Mouse (Mus musculus): ENCODE measurements around the gene Fcgr2b. TPM values are rescaled to one million over a fixed set of nuclear protein-coding genes. Genes with fewer than 3 reads are reported as not detected.

Fcgr2b gene
- not detected in 2 replicates for polyA plus RNA-seq (2016; fragmentation: Nextera tagmentation; extraction: Ambion mirVana)

DNA sequence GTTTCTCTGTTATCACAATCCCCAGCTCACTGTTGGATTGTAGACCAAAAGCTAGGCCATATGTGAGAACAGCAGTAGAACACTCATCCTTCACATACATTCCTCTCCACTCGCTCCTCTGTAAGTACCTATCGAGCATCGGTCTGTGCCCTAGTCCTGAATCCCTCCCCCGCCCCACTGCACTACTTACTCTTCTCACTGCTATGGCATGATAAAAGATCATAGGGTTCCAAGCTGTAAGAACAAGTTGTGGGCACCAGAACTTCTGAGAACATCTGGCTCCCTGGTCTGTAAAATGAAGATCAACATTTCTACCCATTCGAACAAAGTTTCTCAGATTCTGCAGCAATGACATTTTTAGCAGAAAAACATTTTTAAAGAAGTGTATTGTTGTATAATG is at the start of gene Fcgr2b:
Fcgr2b (minus strand) TSS at position 101 of the 400 bp plus-strand sequence.
- Histone ChIP-seq H3K27me3 (replicated peaks; ENCODE audit: low read depth, poor library complexity, severe bottlenecking) (no peaks in the 10 kb centered on the region), H3K9me3 (no peaks in the 10 kb centered on the region), H3K27ac (replicated peaks) (no peak within 1 kb of the TSS), H3K36me3 (replicated peaks) (no peaks in the 10 kb centered on the region), H3K4me1 (no peaks in the 10 kb centered on the region), H3K4me3 (no peak within 1 kb of the TSS)
- WGBS: 86% methylated on average over 5 of the region's 5 CpGs
- DNase-seq (ENCODE audit: low spot score): no peak

DNA sequence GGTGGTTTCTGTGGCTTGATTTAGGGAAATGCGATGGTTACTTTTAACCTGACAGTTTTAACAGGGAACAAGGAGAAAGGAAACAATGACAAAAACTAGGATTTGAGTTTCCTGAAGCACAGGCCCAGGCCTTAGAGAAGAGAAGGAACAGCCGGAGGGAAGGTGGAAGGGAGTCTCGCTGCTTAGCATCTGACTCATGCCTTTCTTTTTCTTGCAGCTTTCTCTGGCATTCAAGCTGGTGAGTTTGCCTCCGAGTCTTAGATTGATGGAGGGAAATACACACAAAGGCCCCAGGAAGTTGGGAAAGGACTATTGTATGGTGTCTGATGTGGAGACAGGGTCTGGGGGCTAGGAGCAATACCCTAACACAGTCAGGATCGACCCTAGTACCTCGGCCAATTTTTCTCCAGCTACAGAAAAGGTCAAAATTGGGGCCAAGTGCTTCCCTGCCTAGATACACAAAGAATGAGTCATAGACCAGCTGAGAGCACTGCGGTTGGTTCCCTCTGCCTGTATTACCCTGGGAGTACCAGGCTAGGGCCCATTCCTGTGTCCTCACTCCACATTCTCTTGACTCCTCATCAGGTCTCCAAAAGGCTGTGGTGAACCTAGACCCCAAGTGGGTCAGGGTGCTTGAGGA is 43.1 kb upstream of the Fcgr2b start:
- H3K27me3 ChIP-seq (replicated peaks; ENCODE audit: low read depth, poor library complexity, severe bottlenecking): no peaks in the 10 kb centered on the region
- H3K4me1 ChIP-seq: no peaks in the 10 kb centered on the region
- no peak overlapping the region for H3K4me3 ChIP-seq
- no peaks in the 10 kb centered on the region for H3K36me3 ChIP-seq (replicated peaks)
- 86% methylated on average over 7 of the region's 7 CpGs for WGBS
- DNase-seq (ENCODE audit: low spot score): no peak
- H3K9me3 ChIP-seq: no peaks in the 10 kb centered on the region
- no peak overlapping the region for H3K27ac ChIP-seq (replicated peaks)

DNA sequence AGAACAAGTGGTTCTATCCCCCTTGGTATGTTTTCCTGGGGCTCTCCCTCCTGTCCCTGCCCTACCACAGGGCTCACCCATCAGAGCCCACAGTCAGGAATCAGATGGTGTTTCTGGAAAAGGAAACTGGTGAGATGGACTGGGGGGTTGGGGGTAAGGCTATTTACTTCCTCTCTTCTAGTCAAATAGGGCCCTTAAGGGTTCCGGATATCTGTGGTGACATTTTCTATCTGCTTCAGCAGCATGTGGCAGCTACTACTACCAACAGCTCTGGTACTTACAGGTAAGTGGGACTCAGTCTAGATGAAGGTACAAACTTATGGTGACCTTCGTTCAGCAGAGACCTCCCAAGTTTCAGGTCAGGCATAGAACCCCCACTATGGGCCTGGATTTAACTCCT is 42.4 kb upstream of the Fcgr2b start, which contains the start of gene Fcgr4:
Fcgr4 (plus strand) TSS at position 184 of the 400 bp plus-strand sequence.
- Histone ChIP-seq H3K36me3 (replicated peaks) (no peaks in the 10 kb centered on the region), H3K4me3 (no peak within 1 kb of the TSS), H3K4me1 (no peaks in the 10 kb centered on the region), H3K9me3 (no peaks in the 10 kb centered on the region), H3K27me3 (replicated peaks; ENCODE audit: low read depth, poor library complexity, severe bottlenecking) (no peaks in the 10 kb centered on the region), H3K27ac (replicated peaks) (no peak within 1 kb of the TSS)
- 77% methylated on average over 2 of the region's 2 CpGs for WGBS
- no peak for DNase-seq (ENCODE audit: low spot score)

DNA sequence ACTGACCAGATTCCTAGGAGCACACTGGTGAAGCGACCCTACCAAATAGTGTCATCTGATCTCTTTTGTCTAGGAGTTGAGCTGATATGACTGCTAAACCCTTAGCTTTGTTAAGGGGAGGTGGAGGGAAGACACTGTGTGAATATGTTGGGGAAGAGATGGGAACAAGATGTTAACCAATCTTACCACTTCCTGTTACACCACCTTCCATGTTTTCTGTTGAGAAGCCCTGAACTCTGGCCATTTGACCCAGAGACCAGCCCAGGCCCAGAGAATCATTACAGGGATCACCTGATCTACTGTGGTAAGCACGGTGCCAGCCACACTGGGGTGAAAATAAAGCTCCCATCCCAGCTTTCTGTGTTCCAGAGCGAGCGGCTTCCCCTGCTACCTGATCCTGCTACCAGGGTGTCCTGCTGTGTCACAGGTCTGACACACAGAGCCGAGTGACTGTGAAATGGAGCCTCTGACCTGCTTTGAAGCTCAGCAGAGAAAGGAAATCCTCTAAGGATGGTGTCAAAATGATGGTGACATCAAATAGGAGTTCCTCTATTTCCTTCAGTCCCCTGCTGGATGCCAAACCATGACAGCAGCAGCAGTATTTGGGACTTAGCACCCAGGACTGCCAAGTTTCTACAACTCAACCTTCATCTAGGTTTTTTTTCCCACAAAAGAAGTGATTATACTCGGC is 41.3 kb upstream of the Fcgr2b start:
- no peak for DNase-seq (ENCODE audit: low spot score)
- Histone ChIP-seq H3K36me3 (replicated peaks) (no peaks in the 10 kb centered on the region), H3K4me1 (no peaks in the 10 kb centered on the region), H3K27me3 (replicated peaks; ENCODE audit: low read depth, poor library complexity, severe bottlenecking) (no peaks in the 10 kb centered on the region), H3K4me3 (no peak overlapping the region), H3K9me3 (no peaks in the 10 kb centered on the region), H3K27ac (replicated peaks) (no peak overlapping the region)
- 54% methylated on average over 6 of the region's 6 CpGs for WGBS

DNA sequence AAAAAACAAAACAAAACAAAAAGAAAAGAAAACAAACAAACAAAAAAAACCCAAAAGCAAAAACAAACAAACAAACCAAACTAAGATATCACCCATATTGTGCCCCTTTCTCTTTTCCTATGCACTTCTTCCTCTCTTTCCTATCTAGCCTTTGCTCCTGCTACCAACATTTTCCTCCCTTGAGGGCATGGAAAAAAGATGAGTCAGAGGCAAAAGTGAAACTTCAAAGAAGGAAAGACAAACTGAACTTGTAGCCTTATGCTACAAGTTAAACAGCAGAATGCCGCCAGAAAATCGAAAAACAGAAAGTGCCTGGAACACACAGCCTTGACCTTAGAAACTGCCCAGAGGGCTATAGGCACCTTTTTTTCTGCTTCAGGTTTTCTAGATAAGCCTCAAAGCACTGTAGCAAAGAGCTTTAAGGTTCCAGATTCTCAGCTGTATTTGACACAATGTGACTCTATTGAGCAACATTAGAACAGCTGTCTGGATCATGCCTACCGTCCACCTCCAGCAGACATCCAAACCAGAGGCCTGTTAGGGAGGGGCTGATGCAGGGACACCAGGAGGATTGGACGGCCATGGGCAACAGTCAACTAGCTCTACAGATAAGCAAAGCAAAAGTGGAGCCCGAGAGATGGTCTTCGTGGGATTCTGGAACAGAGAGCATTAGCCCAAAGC is 40.5 kb upstream of the Fcgr2b start:
- 86% methylated on average over 6 of the region's 6 CpGs for WGBS
- H3K9me3 ChIP-seq: no peaks in the 10 kb centered on the region

DNA sequence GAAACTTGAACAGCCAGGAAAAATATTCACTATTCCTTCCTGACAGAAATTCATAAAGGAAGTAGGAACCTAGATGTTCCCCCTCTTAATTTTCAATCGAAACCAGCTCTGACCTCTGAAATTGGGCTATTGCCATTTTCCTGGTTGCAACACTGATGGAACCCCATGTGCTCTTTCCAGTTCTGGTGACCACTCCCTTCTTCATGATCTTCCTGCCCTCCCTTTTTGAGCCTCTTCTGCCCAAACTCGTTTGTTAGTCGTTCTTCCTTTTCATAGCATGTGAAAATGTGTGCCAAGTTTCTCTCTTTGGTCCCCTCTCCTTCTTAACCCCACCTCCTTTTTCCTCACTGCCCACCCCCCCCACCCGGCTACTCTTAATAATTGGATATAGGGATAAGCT is 35.4 kb upstream of the Fcgr2b start:
- no peak overlapping the region for H3K4me3 ChIP-seq
- H3K27me3 ChIP-seq (replicated peaks; ENCODE audit: low read depth, poor library complexity, severe bottlenecking): no peaks in the 10 kb centered on the region
- H3K9me3 ChIP-seq: no peaks in the 10 kb centered on the region
- no peak for DNase-seq (ENCODE audit: low spot score)
- H3K4me1 ChIP-seq: no peaks in the 10 kb centered on the region
- H3K27ac ChIP-seq (replicated peaks): no peak overlapping the region
- WGBS: 78% methylated on average over 4 of the region's 4 CpGs
- H3K36me3 ChIP-seq (replicated peaks): no peaks in the 10 kb centered on the region

More for the DNA sequence above, 40.5 kb upstream of the Fcgr2b start:
- Histone ChIP-seq H3K4me1 (no peaks in the 10 kb centered on the region), H3K36me3 (replicated peaks) (no peaks in the 10 kb centered on the region), H3K4me3 (no peak overlapping the region), H3K27ac (replicated peaks) (no peak overlapping the region), H3K27me3 (replicated peaks; ENCODE audit: low read depth, poor library complexity, severe bottlenecking) (no peaks in the 10 kb centered on the region)
- DNase-seq (ENCODE audit: low spot score): no peak

DNA sequence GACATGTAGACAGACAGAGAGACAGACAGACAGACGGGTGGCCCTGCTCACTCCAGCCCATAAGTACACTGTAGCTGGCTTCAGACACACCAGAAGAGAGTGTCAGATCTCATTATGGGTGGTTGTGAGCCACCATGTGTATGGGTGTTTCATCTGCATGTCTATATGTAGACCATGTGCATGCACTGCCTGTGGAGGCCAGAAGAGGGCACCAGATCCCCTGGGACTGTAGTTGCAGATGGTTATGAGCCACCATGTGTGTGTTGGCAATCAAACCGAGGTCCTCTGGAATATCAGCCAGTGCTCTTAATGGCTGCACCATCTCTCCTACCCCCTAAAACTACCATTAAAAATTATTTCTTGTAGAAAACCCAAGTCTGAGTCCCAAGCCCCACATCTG is 30.6 kb upstream of the Fcgr2b start:
- DNase-seq (ENCODE audit: low spot score): peak; percentile 17
- 89% methylated on average over 2 of the region's 2 CpGs for WGBS
- no peak overlapping the region for H3K27ac ChIP-seq (replicated peaks)

DNA sequence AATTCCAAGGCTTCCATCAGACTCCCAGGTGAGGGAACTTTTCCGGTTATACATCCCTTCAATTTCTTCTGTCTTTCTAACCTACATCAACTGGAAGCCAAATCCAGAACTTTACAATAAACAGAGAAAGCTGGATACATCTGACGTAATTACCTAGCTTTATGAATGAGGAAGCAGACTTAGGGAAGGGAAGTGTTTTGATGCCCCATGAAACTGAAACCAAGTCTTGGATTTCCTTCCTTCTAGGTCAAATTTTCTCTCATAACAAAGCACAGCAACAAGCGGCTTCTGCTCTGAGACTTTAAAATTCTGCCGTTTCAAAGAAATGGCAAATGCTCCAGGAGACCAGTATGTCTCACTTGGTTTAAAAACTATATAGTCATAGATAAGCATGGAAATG is 30.0 kb upstream of the Fcgr2b start:
- no peaks in the 10 kb centered on the region for H3K4me1 ChIP-seq
- no peaks in the 10 kb centered on the region for H3K36me3 ChIP-seq (replicated peaks)
- H3K9me3 ChIP-seq: no peaks in the 10 kb centered on the region
- DNase-seq (ENCODE audit: low spot score): no peak
- WGBS: 90% methylated on average over 4 of the region's 4 CpGs
- H3K27ac ChIP-seq (replicated peaks): no peak overlapping the region
- no peak overlapping the region for H3K4me3 ChIP-seq
- H3K27me3 ChIP-seq (replicated peaks; ENCODE audit: low read depth, poor library complexity, severe bottlenecking): no peaks in the 10 kb centered on the region

More for the DNA sequence above, 30.6 kb upstream of the Fcgr2b start:
- Histone ChIP-seq H3K36me3 (replicated peaks) (no peaks in the 10 kb centered on the region), H3K4me3 (no peak overlapping the region), H3K4me1 (no peaks in the 10 kb centered on the region), H3K9me3 (no peaks in the 10 kb centered on the region), H3K27me3 (replicated peaks; ENCODE audit: low read depth, poor library complexity, severe bottlenecking) (no peaks in the 10 kb centered on the region)

DNA sequence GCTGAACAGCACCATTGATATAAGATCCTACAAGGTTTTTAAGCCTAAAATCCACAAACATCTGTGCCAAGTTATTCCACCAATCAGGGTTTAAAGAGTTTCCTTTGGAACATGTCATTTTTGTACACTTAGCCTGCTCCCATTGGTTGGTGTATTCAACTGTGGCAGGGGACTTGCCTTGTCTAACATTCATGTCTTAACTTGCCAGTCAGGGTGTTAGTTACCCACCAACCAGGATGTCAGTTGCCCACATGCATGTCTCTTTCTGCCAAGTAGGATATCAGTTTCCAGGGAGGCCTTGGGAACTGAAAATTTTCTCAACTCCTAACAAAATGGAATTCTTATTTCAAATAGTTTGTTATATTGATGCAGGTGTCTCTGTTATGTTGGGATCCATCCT is 29.2 kb upstream of the Fcgr2b start:
- Histone ChIP-seq H3K4me1 (no peaks in the 10 kb centered on the region), H3K9me3 (no peaks in the 10 kb centered on the region), H3K27me3 (replicated peaks; ENCODE audit: low read depth, poor library complexity, severe bottlenecking) (no peaks in the 10 kb centered on the region), H3K36me3 (replicated peaks) (no peaks in the 10 kb centered on the region), H3K27ac (replicated peaks) (no peak overlapping the region), H3K4me3 (no peak overlapping the region)
- no peak for DNase-seq (ENCODE audit: low spot score)

DNA sequence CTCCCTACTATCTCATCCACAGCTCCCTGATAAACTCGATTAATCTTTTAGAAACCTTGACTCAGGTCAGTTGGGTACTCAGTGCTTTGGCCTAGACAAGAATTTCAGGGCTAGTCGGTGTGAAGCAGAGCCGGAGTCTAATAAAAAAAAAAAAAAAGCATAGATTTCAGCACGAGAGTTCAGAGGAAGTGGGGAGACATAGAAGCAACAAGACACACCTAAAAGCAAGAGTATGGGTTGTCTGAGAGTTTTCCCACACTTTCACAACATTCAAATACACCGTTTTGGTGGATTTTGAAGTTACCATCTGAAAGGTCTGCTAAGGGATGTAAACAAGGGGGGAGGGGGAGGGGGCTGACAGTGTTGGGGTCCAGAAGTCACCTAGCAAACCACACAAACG is 28.7 kb upstream of the Fcgr2b start:
- no peaks in the 10 kb centered on the region for H3K36me3 ChIP-seq (replicated peaks)
- WGBS: 73% methylated on average over 6 of the region's 6 CpGs

DNA sequence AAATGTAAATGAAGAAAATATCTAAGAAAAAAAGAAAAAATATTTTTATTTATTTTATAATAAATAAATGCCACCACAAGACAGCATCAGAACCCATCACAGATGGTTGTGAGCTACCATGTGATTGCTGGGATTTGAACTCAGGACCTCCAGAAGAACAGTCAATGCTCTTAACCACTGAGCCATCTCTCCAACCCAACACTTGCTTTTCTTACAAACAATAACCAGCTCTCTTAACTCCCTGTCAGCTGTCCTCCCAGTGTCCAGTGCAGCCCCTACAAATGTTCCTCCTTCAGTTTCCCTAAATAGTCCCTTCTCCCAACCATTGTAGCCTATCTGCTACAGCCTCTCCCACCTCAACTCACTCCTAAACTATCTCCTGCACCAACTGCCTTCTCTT is 23.5 kb upstream of the Fcgr2b start:
- H3K27ac ChIP-seq (replicated peaks): no peak overlapping the region

More for the DNA sequence above, 28.7 kb upstream of the Fcgr2b start:
- Histone ChIP-seq H3K4me1 (no peaks in the 10 kb centered on the region), H3K27ac (replicated peaks) (no peak overlapping the region), H3K4me3 (no peak overlapping the region), H3K27me3 (replicated peaks; ENCODE audit: low read depth, poor library complexity, severe bottlenecking) (no peaks in the 10 kb centered on the region), H3K9me3 (no peaks in the 10 kb centered on the region)
- DNase-seq (ENCODE audit: low spot score): no peak

DNA sequence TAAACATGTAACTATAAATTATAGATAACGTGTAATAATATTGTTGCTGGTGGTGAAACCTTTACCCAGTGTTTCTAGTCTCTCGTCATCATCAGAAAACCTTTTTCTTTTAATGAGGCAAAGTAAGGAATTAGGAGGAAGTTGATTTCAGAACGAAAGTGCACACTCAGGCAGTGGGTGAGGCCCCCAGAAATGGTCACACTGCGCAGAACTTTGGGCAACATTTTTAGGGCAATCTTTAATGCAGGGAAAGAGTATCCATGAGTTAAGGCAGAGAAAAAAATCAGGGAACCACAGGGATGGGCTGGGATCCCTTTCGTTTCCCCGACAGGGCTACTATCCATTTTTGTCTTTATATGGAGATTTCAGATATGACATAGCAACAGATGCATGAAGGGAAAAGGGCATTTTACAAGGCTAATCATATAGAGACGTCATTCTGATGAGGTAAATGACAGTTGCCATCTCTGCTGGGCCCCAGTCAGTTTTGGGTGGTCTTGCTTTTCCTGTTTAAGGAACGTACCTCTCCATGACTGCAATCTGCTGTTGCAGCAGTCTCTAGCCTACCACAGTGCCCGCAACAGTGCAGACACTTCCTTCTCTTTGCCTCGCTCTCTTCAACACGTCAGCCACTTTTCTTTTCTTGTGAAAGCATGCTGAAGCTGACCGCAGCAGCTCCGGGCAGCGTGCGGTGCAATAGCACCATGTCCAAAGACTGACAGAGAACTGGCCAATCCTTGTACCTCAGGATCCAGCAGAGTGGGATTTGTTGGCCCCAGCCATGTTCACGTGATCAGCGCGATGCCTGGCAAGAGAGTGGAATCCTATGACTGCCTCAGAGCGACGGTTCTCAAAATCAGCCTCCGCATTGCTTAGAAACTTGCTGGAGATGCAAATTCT is 21.7 kb upstream of the Fcgr2b start:
- H3K27ac ChIP-seq (replicated peaks): no peak overlapping the region
- DNase-seq (ENCODE audit: low spot score): peak; percentile 30

More for the DNA sequence above, 23.5 kb upstream of the Fcgr2b start:
- no peaks in the 10 kb centered on the region for H3K27me3 ChIP-seq (replicated peaks; ENCODE audit: low read depth, poor library complexity, severe bottlenecking)
- no peak for DNase-seq (ENCODE audit: low spot score)
- no peak overlapping the region for H3K4me3 ChIP-seq
- H3K9me3 ChIP-seq: no peaks in the 10 kb centered on the region
- no peaks in the 10 kb centered on the region for H3K36me3 ChIP-seq (replicated peaks)
- no peaks in the 10 kb centered on the region; the same call in 1 of the 2 replicates for H3K4me1 ChIP-seq

More for the DNA sequence above, 21.7 kb upstream of the Fcgr2b start:
- WGBS: 63% methylated on average over 21 of the region's 21 CpGs
- Histone ChIP-seq H3K4me1 (no peaks in the 10 kb centered on the region; the same call in 1 of the 2 replicates), H3K27me3 (replicated peaks; ENCODE audit: low read depth, poor library complexity, severe bottlenecking) (no peaks in the 10 kb centered on the region), H3K9me3 (no peaks in the 10 kb centered on the region), H3K36me3 (replicated peaks) (no peaks in the 10 kb centered on the region), H3K4me3 (peak overlapping the region; percentile 34; the same call in 1 of the 2 replicates)
